Mouse (Mus musculus) MEL (cell line): Measurements from ENCODE around the gene Nat10. TPM values are rescaled to one million over a fixed set of nuclear protein-coding genes. Genes with fewer than 3 reads are reported as not detected.

Source experiments
- DNase-seq: peaks from one replicate; pipeline ENCODE4 v3.0.0; 2011; ENCODE audit warnings: low read depth, low spot score
- H3K27ac ChIP-seq: 2 replicates; pipeline ENCODE4 v1.5.1; 2012; ENCODE audit warnings: low read depth, mild to moderate bottlenecking, control low read depth, low read length, moderate library complexity; ENCODE audit not compliant: control insufficient read depth
- H3K27me3 ChIP-seq, 2 experiments: fragments of 150-350 bp in 1 of 2; sonication (generic) in 1 of 2; 2 replicates each; pipeline ENCODE4 v1.6.1; 2012; ENCODE audit warnings: low read length in 2 of 2, mild to moderate bottlenecking in 2 of 2, improper control_type of control experiment in 1 of 2, moderate library complexity in 1 of 2; ENCODE audit not compliant: insufficient read depth in 2 of 2, control insufficient read depth in 1 of 2
- H3K36me3 ChIP-seq, 2 experiments: 2 replicates each; pipeline ENCODE4 v1.6.1; 2012 to 2014; ENCODE audit warnings: low read length in 2 of 2, improper control_type of control experiment in 1 of 2, inconsistent platforms in 1 of 2, mild to moderate bottlenecking in 1 of 2; ENCODE audit not compliant: insufficient read depth in 2 of 2, control insufficient read depth in 1 of 2
- H3K4me1 ChIP-seq, 2 experiments: fragments of 150-350 bp in 1 of 2; sonication (generic) in 1 of 2; 2 replicates each; pipeline ENCODE4 v1.6.1; 2012; ENCODE audit warnings: low read length in 2 of 2, improper control_type of control experiment in 1 of 2, mild to moderate bottlenecking in 1 of 2; ENCODE audit not compliant: insufficient read depth in 2 of 2, control insufficient read depth in 1 of 2
- H3K4me3 ChIP-seq, 2 experiments: fragments of 150-350 bp in 1 of 2; sonication (generic) in 1 of 2; 2 replicates each; pipeline ENCODE4 v1.5.1; 2012; ENCODE audit warnings: low read depth in 2 of 2, low read length in 2 of 2, mild to moderate bottlenecking in 2 of 2, moderate library complexity in 2 of 2, control low read depth in 1 of 2, improper control_type of control experiment in 1 of 2; ENCODE audit not compliant: control insufficient read depth in 1 of 2, insufficient read depth in 1 of 2
- H3K79me2 ChIP-seq: 2 replicates; pipeline ENCODE4 v1.6.1; 2012; ENCODE audit warnings: mild to moderate bottlenecking, low read length, moderate library complexity; ENCODE audit not compliant: control insufficient read depth, poor library complexity, insufficient read depth
- H3K9ac ChIP-seq: 2 replicates; pipeline ENCODE4 v1.6.1; 2012; ENCODE audit warnings: low read depth, mild to moderate bottlenecking, control low read depth, low read length, moderate library complexity; ENCODE audit not compliant: control insufficient read depth, poor library complexity, severe bottlenecking
- H3K9me3 ChIP-seq: fragments of 150-350 bp; sonication (generic); replicated peaks from 2 replicates; pipeline ENCODE4 v1.6.1; 2012; ENCODE audit warnings: mild to moderate bottlenecking, low read length, improper control_type of control experiment, moderate library complexity; ENCODE audit not compliant: insufficient read depth
- CHD1 ChIP-seq: IDR thresholded peaks from 2 replicates; pipeline ENCODE4 v1.6.1; 2012; ENCODE audit warnings: low read depth, mild to moderate bottlenecking, inconsistent platforms, low read length, improper control_type of control experiment
- ELF1 ChIP-seq: IDR thresholded peaks from 2 replicates; pipeline ENCODE4 v1.6.1; 2014; ENCODE audit warnings: low read depth, mild to moderate bottlenecking, inconsistent platforms, low read length, improper control_type of control experiment, moderate library complexity
- EP300 ChIP-seq, 2 experiments: IDR thresholded peaks; 2 replicates each; pipeline ENCODE4 v1.6.1; 2011; ENCODE audit warnings: improper control_type of control experiment in 2 of 2, low read length in 2 of 2, low read depth in 1 of 2, mild to moderate bottlenecking in 1 of 2
- ETS1 ChIP-seq: IDR thresholded peaks from 2 replicates; pipeline ENCODE4 v1.6.1; 2012; ENCODE audit warnings: low read depth, mild to moderate bottlenecking, inconsistent platforms, low read length, improper control_type of control experiment, moderate library complexity
- JUND ChIP-seq: IDR thresholded peaks from 2 replicates; pipeline ENCODE4 v1.6.1; 2011; ENCODE audit warnings: low read depth, mild to moderate bottlenecking, improper control_type of control experiment, low read length
- MYC ChIP-seq: IDR thresholded peaks from 2 replicates; pipeline ENCODE4 v1.6.1; 2011; ENCODE audit warnings: low read depth, mild to moderate bottlenecking, low read length, improper control_type of control experiment, moderate library complexity
- NELFE ChIP-seq: IDR thresholded peaks from 2 replicates; pipeline ENCODE4 v1.6.1; 2011; ENCODE audit warnings: low read depth, low read length, improper control_type of control experiment
- POLR2A ChIP-seq, 2 experiments: IDR thresholded peaks; 2 replicates each; pipeline ENCODE4 v1.6.1; 2011 to 2012; ENCODE audit warnings: low read length in 2 of 2, mild to moderate bottlenecking in 2 of 2, control low read depth in 1 of 2, improper control_type of control experiment in 1 of 2, low read depth in 1 of 2, moderate library complexity in 1 of 2; ENCODE audit not compliant: control insufficient read depth in 1 of 2, insufficient read depth in 1 of 2, poor library complexity in 1 of 2
- SIN3A ChIP-seq: IDR thresholded peaks from 2 replicates; pipeline ENCODE4 v1.6.1; 2012; ENCODE audit warnings: low read length, improper control_type of control experiment, inconsistent platforms
- USF1 ChIP-seq: IDR thresholded peaks from 2 replicates; pipeline ENCODE4 v1.6.1; 2014; ENCODE audit warnings: low read depth, mild to moderate bottlenecking, inconsistent platforms, low read length, improper control_type of control experiment, moderate library complexity
- polyA plus RNA-seq, 2 experiments: library from polyadenylated mRNA; stranded (reverse) in 1 of 2; unstranded in 1 of 2; fragments of >175 nt in 1 of 2; fragments of >200 nt in 1 of 2; gene quantifications; 2 replicates each; pipeline versions ENCODE4 v1.2.1 to v1.2.4; 2012; ENCODE audit warnings: low replicate concordance in 2 of 2, low read depth in 1 of 2; ENCODE audit not compliant: insufficient read length in 2 of 2, insufficient read depth in 1 of 2, missing spikeins in 1 of 2
- total RNA-seq: library from RNA; depleted of rRNA; stranded (reverse); fragments of 300-350 nt; gene quantifications from 2 replicates; pipeline ENCODE4 v1.2.3, GENCODE M21; 2012

The Nat10 gene
- total and polyA plus RNA-seq, 3 experiments, result 74.7 to 107 TPM; not detected in 1

- DNase-seq, result no peak
- Histone ChIP-seq H3K27ac (no peak overlapping the region), H3K4me3 (no peak overlapping the region), H3K9me3 (no peaks in the 10 kb centered on the region), H3K27me3 (no peaks in the 10 kb centered on the region), H3K4me1 (peaks cover 15 to 21% of the 10 kb centered on the region in 2 experiments), H3K36me3 (peaks cover 0 to 20% of the 10 kb centered on the region in 2 experiments; a peak in 2 of 4 replicates), H3K79me2 (no peaks in the 10 kb centered on the region), H3K9ac (no peak overlapping the region)
- TF ChIP-seq EP300 (IDR thresholded peaks at IDR 0.05; ENCODE audit: low read depth in 1 of 2, low read length in 2 of 2), result no peak
- no peak for TF ChIP-seq ELF1
- no peak for TF ChIP-seq ETS1
- TF ChIP-seq USF1, result no peak
Observed at GRCm38 (mm10) chr2:103677614-103678369, 83.3 kb downstream of the Nat10 start.

GRCm38 (mm10) chr2:103676808-103677207 lies 84.3 kb downstream of the Nat10 start:
- H3K36me3 ChIP-seq, result peaks cover 0 to 23% of the 10 kb centered on the region in 2 experiments; a peak in 2 of 4 replicates
- no peak overlapping the region for H3K4me3 ChIP-seq
- no peak overlapping the region for H3K9ac ChIP-seq
- no peak for DNase-seq
- H3K27me3 ChIP-seq, result no peaks in the 10 kb centered on the region
- TF ChIP-seq ELF1 (no peak), CHD1 (no peak), SIN3A (no peak), JUND (no peak), EP300 (IDR thresholded peaks at IDR 0.05; ENCODE audit: low read depth in 1 of 2, low read length in 2 of 2) (no peak)
- no peaks in the 10 kb centered on the region for H3K9me3 ChIP-seq
- no peak overlapping the region for H3K27ac ChIP-seq
- no peaks in the 10 kb centered on the region for H3K79me2 ChIP-seq
- H3K4me1 ChIP-seq, result peaks cover 17 to 25% of the 10 kb centered on the region in 2 experiments

GRCm38 (mm10) chr2:103675391-103675790 lies 85.7 kb downstream of the Nat10 start:
- Histone ChIP-seq H3K36me3 (peaks cover 0 to 23% of the 10 kb centered on the region in 2 experiments; a peak in 2 of 4 replicates), H3K27ac (no peak overlapping the region), H3K9ac (no peak overlapping the region), H3K9me3 (no peaks in the 10 kb centered on the region), H3K4me3 (no peak overlapping the region), H3K27me3 (no peaks in the 10 kb centered on the region)
- DNase-seq, result no peak
- TF ChIP-seq NELFE (no peak), POLR2A (IDR thresholded peaks at IDR 0.05; ENCODE audit: control insufficient read depth in 1 of 2, insufficient read depth in 1 of 2, low read depth in 1 of 2, low read length in 2 of 2, poor library complexity in 1 of 2) (no peak), MYC (no peak)
- TF ChIP-seq, all 39 proteins: peak for 0
- Histone ChIP-seq H3K79me2 (no peaks in the 10 kb centered on the region), H3K4me1 (peaks cover 17 to 25% of the 10 kb centered on the region in 2 experiments)
